Mouse (Mus musculus): ENCODE results near the gene Lamtor2. TPM values are rescaled to one million over a fixed set of nuclear protein-coding genes. Genes with fewer than 3 reads are reported as not detected.

Lamtor2 gene
- total RNA-seq, 1 experiment from 2014 or later = 150 TPM

- no peak for DNase-seq
These were observed 15.7 kb upstream of the Lamtor2 start for GRCm38 (mm10) chr3:88568615-88569014.

- DNase-seq = no peak
These were observed 15.0 kb upstream of the Lamtor2 start for GRCm38 (mm10) chr3:88567892-88568291.

- no peak for DNase-seq
These were observed 13.7 kb upstream of the Lamtor2 start for GRCm38 (mm10) chr3:88566536-88567061.

GRCm38 (mm10) chr3:88566116-88566515, 13.2 kb upstream of the Lamtor2 start:
- no peak for DNase-seq

GRCm38 (mm10) chr3:88563966-88564365, 11.1 kb upstream of the Lamtor2 start:
- no peak for DNase-seq

GRCm38 (mm10) chr3:88563442-88563841, 10.6 kb upstream of the Lamtor2 start:
- no peak for DNase-seq

GRCm38 (mm10) chr3:88561989-88562388, 9.1 kb upstream of the Lamtor2 start:
- DNase-seq = no peak

- DNase-seq = no peak
These were observed 6.7 kb upstream of the Lamtor2 start for GRCm38 (mm10) chr3:88559596-88559995.

GRCm38 (mm10) chr3:88556616-88557015, 3.7 kb upstream of the Lamtor2 start:
- no peak for DNase-seq

- DNase-seq = no peak
These were observed 2.9 kb upstream of the Lamtor2 start for GRCm38 (mm10) chr3:88555731-88556130.

- no peak for DNase-seq
These were observed 2.3 kb upstream of the Lamtor2 start for GRCm38 (mm10) chr3:88555069-88555605.

GRCm38 (mm10) chr3:88553880-88554586, 1.2 kb upstream of the Lamtor2 start:
- DNase-seq = no peak

- DNase-seq = peak; percentile 94
These were observed 628 bp upstream of the Lamtor2 start, which contains the start of gene Ubqln4 for GRCm38 (mm10) chr3:88553525-88553879. Gene Ubqln4 (plus strand): TSS chr3:88553758.

GRCm38 (mm10) chr3:88552082-88552645, 710 bp downstream of the Lamtor2 start:
- no peak for DNase-seq

GRCm38 (mm10) chr3:88551586-88551985, 1.3 kb downstream of the Lamtor2 start:
- no peak for DNase-seq

- no peak for DNase-seq
These were observed 4.5 kb downstream of the Lamtor2 start, which contains the start of gene Rab25 for GRCm38 (mm10) chr3:88548180-88548917. Gene Rab25 (minus strand): TSS chr3:88548300.

GRCm38 (mm10) chr3:88546674-88547418, 6.0 kb downstream of the Lamtor2 start:
- no peak for DNase-seq

- no peak for DNase-seq
These were observed 7.8 kb downstream of the Lamtor2 start for GRCm38 (mm10) chr3:88544955-88545591.

GRCm38 (mm10) chr3:88544514-88544913, 8.4 kb downstream of the Lamtor2 start:
- DNase-seq = no peak

GRCm38 (mm10) chr3:88543651-88544410, 9.0 kb downstream of the Lamtor2 start:
- DNase-seq = no peak

- DNase-seq = no peak
These were observed 9.7 kb downstream of the Lamtor2 start for GRCm38 (mm10) chr3:88543174-88543573.

Data from adrenal gland, postnatal 25 days (tissue).